Mouse (Mus musculus) adrenal gland, postnatal 36 days (tissue): Measurements from ENCODE around the gene Cmklr1. TPM values are rescaled to one million over a fixed set of nuclear protein-coding genes. Genes with fewer than 3 reads are reported as not detected.
"Not testable (repeated sequence)": the region's sequence is repeated elsewhere in the genome, so short reads cannot be mapped to it uniquely, and the experiment has no call there.

Experiments used
- DNase-seq, 2 experiments: peaks; one replicate each; pipeline ENCODE4 v3.0.0; 2021; ENCODE audit warnings: mixed read lengths in 1 of 2
- total RNA-seq, 2 experiments: library from RNA; stranded (reverse); gene quantifications; 2 replicates each; pipeline ENCODE4 v1.2.3; 2021

Gene Cmklr1
- total RNA-seq, 2 experiments from 2014 or later: 15.3 to 24.4 TPM

DNA sequence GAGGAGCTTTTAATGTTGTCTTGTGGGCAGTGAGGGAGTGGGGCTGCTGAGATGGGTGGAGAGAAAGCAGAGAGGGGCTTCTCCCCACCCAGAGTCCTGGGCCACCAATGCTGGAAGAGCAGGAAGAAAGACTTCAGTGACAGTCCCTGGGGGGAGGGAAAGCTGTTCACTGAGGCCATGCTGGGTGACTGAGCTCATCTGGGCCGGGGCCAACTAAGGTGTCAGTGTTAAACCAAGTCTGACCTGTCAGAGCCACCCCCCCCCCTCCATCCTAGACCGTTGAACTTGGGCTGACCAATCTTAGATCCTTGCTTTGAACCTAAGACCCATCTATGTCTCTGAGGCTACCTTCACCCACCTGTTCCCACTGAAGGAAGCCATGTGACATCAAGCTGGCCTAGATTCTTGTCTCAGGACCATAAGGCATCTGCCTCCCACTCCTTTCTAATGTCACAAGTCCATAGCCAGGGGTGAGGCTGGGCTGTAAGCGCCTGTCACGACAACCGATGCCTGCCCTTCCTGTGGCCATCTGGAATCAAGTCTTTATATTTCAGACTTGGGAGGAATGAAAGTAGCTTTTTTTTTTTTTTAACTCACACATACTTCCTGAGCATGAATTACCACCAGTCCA, 60.1 kb downstream of the Cmklr1 start:
- no peak for DNase-seq

DNA sequence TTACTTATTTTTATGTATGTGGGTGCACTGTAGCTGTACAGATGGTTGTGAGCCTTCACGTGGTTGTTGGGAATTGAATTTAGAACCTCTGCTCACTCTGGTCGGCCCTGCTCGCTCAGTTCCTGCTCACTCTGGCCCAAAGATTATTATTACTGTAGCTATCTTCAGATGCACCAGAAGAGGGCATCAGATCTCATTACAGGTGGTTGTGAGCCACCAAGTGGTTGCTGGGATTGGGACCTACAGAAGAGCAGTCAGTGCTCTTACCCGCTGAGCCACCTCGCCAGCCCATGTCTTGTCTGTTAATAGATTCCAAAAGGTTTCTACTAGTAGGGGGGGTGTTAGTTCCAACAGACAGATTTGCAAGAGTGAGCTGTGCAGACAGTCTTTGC, 63.8 kb downstream of the Cmklr1 start:
- DNase-seq: not testable (repeated sequence)

DNA sequence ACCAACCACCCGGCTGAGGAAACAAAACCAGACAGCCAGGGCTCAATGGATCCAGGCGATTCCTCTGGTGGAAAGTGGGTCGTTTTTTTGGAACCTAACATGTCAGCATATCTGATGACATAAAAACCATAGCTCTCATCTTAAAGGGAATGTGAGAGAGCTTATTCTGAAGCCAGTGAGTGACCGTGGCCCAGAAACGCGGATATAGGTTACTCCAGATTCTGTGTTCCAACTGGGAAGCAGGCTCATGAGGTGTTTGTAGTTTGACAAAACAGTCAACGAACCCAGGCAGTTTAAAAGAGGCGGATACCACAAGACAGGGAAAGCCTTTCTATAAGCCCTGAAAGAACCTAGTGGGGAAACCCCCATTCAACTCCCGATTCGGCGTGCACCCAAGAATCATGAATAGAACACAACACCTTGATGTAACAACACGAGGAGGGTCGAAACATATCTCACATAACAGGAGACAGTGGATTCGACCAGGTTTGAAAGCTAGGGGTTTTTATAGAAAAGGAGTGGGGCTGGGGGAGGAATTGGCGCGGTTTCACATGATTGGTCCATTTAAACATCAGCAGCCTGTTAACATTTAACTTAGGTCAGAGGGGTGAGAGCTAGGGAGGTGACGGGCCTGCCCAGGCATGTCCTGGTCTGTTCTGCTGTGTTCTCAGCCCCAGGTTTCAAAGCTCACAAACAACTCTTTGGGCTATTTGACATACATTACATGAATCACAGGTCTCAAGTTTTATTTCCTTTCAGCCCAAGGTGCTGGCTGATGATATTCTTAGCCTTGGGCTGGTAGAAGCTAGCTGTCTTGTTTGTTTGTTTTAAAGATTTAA, 64.4 kb downstream of the Cmklr1 start:
- not testable (repeated sequence) for DNase-seq

DNA sequence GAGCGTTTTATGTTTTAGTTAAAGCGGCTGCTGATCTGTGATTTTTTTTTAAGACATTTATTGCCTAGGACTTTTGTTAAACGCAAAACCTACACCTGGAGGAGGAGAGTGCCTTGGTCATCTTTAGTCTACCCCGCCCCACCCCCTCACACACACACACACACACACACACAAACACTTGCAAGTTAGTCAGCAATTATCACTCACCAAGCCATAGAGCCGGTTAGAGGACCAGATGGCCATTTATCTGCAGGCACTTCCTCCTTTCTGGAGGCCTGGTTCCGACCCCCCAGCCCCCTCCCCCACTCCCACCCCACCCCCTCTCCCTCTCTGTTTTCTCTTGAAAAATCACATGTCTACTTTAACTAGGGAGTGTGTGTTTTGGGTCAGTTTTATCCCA, 65.8 kb downstream of the Cmklr1 start:
- no peak for DNase-seq

DNA sequence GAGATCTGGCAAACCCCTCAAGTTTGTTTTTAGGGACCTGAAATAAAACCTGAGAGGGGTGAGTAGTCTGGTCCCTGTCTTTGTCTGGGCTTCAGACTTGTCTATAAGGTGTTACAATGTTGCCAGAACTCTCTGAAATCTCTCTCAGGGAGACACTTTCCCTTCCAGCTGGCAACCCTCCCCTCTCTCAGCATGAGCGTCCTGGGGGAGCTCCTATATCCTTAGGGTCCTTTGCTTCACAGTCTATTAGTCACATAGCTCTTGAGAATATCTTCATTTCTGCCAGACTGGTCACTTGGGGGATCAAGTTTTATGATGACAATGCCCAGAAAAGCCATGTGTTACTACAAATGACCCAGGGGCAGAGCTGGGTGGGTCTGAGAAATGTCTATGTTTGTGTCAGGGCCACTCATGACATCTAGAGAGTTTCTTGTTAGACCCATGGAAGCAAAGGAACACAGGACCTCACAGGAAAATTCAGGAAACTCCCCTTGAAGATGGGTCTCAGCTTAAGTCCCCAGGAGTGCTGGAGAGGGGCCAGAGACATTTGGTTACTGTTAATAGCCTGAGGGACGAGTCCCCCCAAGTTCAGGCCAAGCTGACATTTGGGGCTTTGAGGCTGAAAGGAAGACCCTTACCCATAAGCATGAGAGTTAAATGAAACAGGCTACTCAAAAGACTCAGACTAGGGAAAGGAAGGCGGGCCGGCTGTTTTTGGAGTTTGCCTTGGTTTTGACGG, 66.6 kb downstream of the Cmklr1 start:
- no peak for DNase-seq

DNA sequence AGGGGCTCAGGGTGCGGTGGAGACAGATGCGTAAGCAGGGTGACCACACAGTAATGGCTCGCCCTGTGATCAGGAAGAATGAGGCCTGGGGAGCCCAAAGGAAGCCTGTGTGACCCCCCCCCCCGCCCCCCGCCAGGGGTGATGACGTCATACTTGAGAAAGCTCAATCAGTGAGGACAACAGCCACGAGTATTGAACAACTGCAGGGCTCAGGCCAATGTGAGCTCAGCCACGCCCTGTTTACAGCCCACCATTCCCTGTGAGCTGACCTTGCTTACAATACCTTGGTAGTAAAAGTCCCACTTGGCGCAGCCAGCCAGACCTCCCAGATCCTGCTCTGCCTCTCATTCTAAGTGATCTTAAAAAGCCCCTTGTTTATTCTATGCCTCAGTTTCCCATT, 69.4 kb downstream of the Cmklr1 start:
- DNase-seq: no peak

DNA sequence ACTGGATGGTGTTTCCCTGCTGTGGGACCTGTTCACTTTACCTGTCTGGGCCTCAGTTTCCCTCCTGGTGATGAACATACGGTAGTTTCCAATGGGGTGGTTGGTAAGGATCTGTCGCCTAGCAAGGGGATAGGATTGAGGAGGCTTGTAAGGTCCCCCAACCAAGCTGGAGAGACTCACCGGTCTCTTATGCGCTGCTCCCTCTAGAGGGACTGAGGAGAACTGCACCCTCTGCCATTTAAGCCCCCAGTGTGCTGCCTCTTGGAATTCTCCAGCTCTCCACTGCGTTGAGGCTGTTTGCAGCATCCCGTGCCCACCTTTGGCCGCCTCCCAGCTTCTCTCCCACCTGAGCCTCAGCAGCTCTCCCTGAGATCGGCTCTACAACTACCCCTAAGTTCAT, 70.0 kb downstream of the Cmklr1 start:
- DNase-seq: no peak

DNA sequence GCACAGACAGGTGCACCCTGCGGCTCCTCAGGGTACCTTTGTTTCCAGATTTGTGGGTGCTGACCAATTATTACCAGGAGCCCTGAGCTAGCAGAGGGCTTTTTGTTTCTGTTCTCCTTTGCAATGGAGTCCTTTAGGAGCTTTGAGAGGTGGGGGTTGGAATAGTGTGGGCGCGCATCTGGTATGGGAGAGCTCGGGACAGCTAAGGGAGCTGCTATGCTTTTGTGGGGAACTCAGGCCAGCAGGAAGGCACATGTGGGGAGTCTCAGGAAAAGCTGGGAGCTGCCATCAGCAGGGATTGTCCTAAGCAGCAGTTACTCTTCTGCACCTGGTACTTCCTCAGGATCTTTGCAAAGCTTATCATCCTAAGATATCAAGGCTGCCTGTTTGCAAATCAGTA, 71.1 kb downstream of the Cmklr1 start:
- no peak for DNase-seq

DNA sequence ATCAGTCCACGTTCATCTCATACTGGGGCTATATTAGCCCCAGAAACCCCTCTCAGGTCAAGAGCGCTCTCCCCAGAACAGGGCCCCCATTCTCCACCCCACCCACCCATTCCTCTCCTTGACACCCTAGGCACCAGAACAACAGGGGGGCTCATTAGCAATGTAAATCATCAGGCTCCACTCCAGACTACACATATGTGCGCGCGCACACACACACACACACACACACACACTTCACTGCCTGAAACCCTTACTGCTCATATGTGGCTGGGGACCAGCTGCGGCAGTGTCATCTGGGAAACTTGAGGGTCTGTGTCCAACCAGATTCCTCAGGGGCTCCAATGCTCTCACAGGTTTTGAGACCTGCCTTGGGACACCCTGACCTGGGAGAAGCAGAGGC, 71.8 kb downstream of the Cmklr1 start:
- no peak for DNase-seq

DNA sequence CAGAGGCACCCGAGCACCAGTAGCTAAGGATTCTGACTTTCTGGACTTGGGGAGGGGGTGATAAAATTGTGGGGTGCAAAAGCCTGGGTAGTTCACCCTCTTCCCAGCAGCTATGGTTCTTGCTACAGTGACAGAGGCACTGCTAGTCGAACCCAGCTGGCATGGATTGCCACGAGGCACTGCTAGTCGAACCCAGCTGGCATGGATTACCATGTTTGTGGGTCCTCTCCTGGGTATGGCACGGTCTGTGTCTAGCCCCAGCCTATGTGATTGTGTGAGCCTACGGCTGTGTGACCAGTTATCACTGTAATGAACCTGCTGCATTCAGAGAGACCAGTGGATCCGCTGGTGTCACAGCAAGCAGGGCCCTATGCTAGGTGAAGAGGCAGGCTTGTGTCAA, 72.7 kb downstream of the Cmklr1 start:
- no peak for DNase-seq

DNA sequence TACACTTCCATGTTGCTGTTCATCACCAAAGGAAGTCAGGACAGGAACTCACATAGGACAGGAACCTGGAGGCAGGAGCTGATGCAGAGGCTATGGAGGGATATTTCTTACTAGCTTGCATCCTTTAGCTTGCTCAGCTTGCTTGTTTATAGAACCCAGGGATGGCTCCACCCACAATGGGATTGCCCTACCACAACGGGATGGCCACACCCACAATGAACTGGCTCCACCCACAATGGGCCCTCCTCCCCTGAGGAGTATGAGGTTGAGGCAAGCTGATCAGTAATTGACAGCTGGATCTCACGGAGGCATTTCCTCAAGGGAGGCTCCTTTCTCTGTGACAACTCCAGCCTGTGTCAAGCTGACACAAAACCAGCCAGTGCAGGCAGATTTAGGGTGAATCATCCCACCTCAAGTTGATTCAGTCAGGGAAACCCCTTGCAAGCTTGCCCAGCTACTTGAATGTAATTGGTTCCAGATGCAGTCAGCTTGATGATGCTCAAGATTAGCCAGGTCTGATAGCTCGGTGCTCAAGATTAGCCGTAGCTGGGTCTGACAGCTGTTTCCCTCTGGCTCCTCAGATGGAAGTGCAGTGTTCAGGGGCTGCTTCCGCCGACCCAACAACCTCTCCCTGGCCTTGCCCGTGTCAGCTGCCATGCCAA, 80.0 kb downstream of the Cmklr1 start:
- no peak for DNase-seq

DNA sequence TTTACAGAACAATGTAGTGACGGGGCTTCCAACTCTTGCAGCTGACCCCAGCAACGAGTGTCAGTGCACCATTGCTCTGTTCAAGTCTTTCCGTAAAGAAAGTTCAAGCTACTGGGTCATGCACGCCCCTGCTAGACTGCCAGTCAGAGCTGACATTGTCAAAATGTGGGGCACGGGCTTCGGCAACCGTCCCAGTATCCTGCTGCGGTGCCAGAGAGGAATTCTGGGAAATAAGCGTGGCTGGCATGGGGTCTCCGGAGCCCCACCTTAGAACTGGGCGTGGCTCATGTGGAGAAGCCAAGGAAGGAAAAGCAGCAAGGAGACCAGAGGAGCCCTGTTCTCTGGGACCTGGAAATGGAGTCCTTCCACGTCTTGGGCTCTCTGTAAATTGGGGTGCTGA, 84.4 kb downstream of the Cmklr1 start:
- DNase-seq: no peak

DNA sequence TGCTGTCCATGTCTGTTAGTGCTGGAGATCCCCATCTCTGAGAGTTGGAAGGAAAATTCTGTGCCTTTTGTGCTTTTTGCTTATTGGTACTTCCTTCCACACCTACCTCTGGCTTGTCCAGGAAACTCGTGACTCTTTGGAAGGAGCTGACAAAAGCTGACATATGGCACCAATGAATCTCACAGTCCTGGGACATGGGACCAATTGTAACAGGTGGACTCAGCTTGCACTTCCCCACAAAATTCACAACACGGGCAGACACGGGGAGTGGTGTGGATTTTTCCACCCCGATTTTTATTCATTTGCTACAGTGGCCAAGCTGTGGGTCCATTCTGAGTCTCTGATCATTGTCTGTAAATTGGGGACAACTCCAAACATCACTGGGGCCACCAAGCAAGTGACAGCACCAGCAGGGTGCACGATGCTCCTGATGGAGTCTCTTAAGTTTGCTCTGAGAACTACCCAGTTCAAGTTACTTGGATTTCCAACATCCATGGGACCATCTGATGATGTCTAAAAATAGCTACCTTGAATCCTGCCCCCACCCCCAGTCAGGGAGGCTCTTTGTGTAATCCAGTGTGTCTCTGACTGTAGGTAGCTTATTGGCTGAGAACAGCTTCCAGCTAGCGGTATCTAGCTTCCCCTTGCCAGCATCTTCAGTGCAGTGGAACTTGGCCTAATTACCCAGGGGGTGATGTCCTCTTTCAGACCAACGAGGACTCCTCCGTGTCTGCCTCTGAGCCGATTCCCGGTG, 84.9 kb downstream of the Cmklr1 start:
- DNase-seq: no peak

DNA sequence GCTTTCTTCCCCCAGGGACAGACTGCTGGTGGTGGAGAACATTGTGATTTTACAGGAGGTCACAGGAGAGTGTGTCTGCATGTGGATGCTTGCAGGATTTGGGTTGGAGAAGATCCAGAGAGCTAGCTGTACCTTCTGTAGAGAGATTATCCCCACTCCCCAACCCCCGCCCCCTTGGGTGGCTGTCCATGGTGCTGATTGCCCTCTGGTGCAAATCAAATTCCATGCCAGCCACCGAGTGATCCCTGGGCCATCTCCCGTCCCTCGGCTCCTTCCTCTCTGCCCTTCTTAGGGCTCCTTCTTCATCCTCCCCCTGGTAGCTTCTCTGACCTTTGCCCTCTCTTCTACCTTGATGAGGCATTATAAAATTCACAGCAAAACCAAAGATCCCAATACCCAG, 85.8 kb downstream of the Cmklr1 start:
- DNase-seq: no peak

Other genes with a start within 250 kb of the Cmklr1 start
- gene Wscd2, start 160.1 kb downstream of the Cmklr1 start, total RNA-seq: 1 to 10 TPM; 2.7 to 4.6 TPM
- not detected for gene 1700069L16Rik, start 74.3 kb upstream of the Cmklr1 start, total RNA-seq
- 10 to 100 TPM; 12.7 to 15.2 TPM for gene Ficd, start 85.4 kb upstream of the Cmklr1 start, total RNA-seq
- 10 to 100 TPM; 30.0 to 33.3 TPM for gene Sart3, start 122.1 kb upstream of the Cmklr1 start, total RNA-seq
- gene Iscu, start 122.3 kb upstream of the Cmklr1 start, total RNA-seq: 100 to 1,000 TPM; 612 to 984 TPM
- gene Tmem119, start 150.1 kb upstream of the Cmklr1 start, total RNA-seq: 10 to 100 TPM in 1 of 2 experiments, 1 to 10 TPM in 1; 9.3 to 14.1 TPM
- 1 to 10 TPM; 2.5 to 4.1 TPM for gene Selplg, start 182.2 kb upstream of the Cmklr1 start, total RNA-seq